Mouse (Mus musculus) thymus, postnatal 10 days (tissue): ENCODE measurements around the gene Bcl2a1a.
"Not testable (repeated sequence)": the region's sequence is repeated elsewhere in the genome, so short reads cannot be mapped to it uniquely, and the experiment has no call there.

ENCODE experiments used
- DNase-seq, 2 experiments: peaks; one replicate each; pipeline ENCODE4 v3.0.0; 2021; ENCODE audit warnings: low spot score in 2 of 2

Bcl2a1a gene

GRCm38 (mm10) chr9:88956670-88957153 is at the start of gene Bcl2a1a:
Gene Bcl2a1a, plus strand, starts transcription at chr9:88956900.
- DNase-seq, result peak in 1 of 2 experiments; percentile 7

GRCm38 (mm10) chr9:88916576-88916975 is 40.1 kb upstream of the Bcl2a1a start:
- DNase-seq, result not testable (repeated sequence)

GRCm38 (mm10) chr9:88938312-88938711 is 18.4 kb upstream of the Bcl2a1a start:
- DNase-seq, result not testable (repeated sequence)

GRCm38 (mm10) chr9:88951466-88951865 is 5.2 kb upstream of the Bcl2a1a start:
- DNase-seq, result not testable (repeated sequence)

- DNase-seq, result not testable (repeated sequence)
Measured at GRCm38 (mm10) chr9:88953151-88953550, 3.5 kb upstream of the Bcl2a1a start.

- not testable (repeated sequence) for DNase-seq
Measured at GRCm38 (mm10) chr9:88955224-88955623, 1.5 kb upstream of the Bcl2a1a start.

- DNase-seq, result not testable (repeated sequence)
Measured at GRCm38 (mm10) chr9:88956035-88956434, 665 bp upstream of the Bcl2a1a start.

GRCm38 (mm10) chr9:88958891-88959290 is 2.2 kb downstream of the Bcl2a1a start:
- DNase-seq, result no peak

GRCm38 (mm10) chr9:88959981-88960380 is 3.3 kb downstream of the Bcl2a1a start:
- DNase-seq, result not testable (repeated sequence)

- DNase-seq, result not testable (repeated sequence)
Measured at GRCm38 (mm10) chr9:88966462-88966861, 9.8 kb downstream of the Bcl2a1a start.

- DNase-seq, result not testable (repeated sequence)
Measured at GRCm38 (mm10) chr9:88969502-88969901, 12.8 kb downstream of the Bcl2a1a start.

- not testable (repeated sequence) for DNase-seq
Measured at GRCm38 (mm10) chr9:88976875-88977274, 20.2 kb downstream of the Bcl2a1a start.

- not testable (repeated sequence) for DNase-seq
Measured at GRCm38 (mm10) chr9:88979781-88980180, 23.1 kb downstream of the Bcl2a1a start.

- not testable (repeated sequence) for DNase-seq
Measured at GRCm38 (mm10) chr9:89001541-89001940, 44.8 kb downstream of the Bcl2a1a start.
